Mouse (Mus musculus) lung, postnatal 0 days (tissue): ENCODE data around the gene Cep295nl.

Experiments used
- CTCF ChIP-seq: IDR thresholded peaks from 2 replicates; pipeline ENCODE4 v1.5.1; 2016; ENCODE audit warnings: antibody characterized with exemption, mild to moderate bottlenecking
- EP300 ChIP-seq: IDR thresholded peaks from 2 replicates; pipeline ENCODE4 v1.6.1; 2016; ENCODE audit warnings: antibody characterized with exemption, mild to moderate bottlenecking, control low read depth

DNA sequence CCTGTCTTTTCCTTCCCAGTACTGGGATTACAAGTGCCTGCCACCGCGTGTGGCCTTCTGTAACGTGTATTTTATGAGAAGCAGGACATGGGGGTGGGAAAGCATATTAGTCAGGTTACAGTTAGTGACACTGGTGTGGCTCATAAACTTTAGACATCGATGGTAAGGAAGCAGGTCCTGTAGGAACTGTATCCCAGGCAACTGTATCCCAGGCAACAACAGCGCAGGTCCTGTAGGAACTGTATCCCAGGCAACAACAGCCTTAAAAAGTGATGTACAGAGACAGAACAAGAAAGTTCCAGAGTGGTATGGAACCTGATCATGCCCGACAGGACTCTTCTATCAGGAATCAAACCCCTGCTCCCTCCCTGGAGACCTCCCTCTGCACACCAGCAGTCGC is 20.8 kb downstream of the Cep295nl start:
- TF ChIP-seq CTCF (no peak), EP300 (no peak)
